Mouse (Mus musculus) adrenal gland, adult (tissue): ENCODE measurements around the gene Ppbp.
A peak's percentile ranks its signal among the peaks of the same experiment; 100 is the strongest.

ENCODE experiments used
- DNase-seq, 2 experiments: peaks; one replicate each; pipeline ENCODE4 v3.0.0; 2022 to 2023; ENCODE audit warnings: low spot score in 1 of 2; ENCODE audit not compliant: inconsistent age in 2 of 2

Ppbp gene

DNA sequence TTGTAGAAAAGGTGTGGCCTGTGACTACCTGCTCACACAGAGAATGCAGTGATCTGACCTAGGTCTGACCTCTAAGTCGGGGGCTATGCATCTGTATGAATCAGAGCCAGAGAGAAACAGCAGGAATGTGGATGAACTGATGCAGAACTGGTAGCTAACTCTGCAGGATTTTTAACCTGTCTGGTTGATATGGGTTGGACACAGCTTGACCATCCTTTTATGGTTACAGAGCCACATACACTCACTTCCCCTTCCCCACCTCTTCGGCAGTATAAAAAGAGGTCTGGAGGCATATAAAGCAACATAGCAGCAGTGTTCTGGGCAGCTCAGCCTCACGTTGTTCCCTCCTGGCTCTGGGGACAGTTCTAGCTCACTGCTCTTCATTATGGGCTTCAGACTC lies at the start of gene Ppbp:
Gene Ppbp, plus strand, starts transcription at position 301 of the 400 bp plus-strand sequence.
- no peak for DNase-seq

DNA sequence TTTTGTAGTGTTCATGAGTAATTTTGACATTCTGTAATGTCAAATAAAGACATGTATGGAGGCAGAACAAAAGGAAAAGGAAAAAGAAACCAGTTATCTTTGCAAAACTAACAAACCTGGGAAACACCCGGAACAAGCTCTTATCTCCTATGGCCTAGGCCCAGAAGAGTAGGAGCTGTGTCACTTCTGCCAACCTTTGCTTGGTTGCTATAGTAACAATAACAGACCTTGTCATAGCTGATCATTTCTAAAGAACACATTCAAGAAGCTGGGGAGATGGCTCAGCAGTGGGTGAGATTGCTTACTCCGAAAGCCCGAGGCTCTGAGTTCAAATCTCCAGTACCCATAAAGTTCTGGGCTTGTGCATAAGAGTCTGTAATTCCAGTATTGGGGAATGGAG lies 45.7 kb upstream of the Ppbp start:
- no peak for DNase-seq

DNA sequence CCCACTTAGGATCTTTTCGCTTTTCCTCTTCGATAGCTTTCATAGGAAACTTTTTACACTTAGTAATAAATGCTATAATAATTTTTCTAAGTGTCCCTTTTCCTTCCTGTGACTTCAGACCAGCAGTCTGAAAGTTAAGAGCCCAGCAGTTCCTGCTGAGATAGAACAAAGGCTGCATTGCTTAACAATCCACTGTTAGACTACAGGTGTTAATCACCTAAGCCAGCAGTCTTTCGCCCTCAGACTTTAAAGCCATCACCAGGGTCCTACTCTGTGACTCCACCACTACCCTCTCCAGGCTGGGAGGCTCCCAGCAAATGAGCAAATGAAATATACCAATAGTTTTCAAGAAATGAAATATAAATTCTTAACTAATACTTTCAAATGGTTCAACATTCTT lies 40.1 kb upstream of the Ppbp start:
- no peak for DNase-seq

DNA sequence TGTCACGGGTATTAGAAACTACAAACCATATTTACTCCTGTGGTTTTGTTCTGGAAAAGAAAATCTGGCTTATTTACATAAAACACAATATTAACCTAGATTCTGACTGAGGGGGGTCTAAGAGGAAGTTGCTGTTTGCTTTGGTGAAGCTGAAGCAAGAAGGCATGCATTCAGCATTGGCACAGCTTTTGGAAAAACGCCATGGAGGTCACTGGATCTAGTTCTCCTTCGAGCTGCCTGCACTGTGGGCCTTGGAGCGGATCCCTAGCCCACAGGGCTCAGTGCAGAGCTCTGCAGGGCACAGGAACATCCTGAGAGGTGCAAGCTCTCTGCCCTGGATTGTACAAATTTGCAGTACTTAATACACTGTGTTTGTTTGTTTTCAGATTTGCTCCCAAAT lies 36.8 kb upstream of the Ppbp start:
- peak in 1 of 2 experiments; percentile 33 for DNase-seq

DNA sequence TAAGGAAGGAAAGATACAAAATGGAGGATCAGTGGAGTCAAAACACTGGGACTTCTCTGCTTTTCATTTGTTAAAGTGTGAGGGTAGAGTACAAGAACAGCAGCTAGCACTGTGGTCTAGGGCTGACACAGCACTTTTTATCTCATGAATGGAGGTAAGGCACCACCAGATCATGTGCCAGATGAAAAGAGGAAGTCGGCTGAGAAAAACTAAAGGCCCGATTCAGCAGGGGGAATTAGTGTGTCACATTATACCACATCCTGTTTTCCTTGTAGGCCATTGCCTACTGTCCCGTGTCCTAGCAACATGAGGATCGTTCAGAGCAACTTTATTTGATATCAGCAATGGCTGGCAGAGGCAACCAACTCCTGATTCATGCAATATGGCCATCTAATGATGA lies 26.3 kb upstream of the Ppbp start:
- no peak for DNase-seq

DNA sequence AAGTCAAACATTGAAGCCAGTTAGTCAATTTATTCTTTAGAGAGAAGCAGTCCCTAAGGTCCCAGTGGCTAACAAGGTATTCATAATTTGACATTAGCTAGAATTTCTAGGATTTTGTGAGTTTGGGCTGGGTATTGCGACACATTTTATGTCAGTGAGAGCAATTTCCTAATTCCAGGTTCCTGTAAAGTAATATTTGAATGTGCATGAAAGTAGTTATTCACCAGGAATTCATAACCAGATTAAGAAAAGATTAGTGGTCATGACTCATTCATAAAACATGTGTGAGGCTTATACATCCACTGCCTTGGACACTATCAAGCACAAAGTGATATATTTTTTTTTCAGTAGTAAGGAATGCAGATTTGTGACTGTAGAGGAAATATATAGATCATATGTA lies 14.4 kb upstream of the Ppbp start:
- no peak for DNase-seq

DNA sequence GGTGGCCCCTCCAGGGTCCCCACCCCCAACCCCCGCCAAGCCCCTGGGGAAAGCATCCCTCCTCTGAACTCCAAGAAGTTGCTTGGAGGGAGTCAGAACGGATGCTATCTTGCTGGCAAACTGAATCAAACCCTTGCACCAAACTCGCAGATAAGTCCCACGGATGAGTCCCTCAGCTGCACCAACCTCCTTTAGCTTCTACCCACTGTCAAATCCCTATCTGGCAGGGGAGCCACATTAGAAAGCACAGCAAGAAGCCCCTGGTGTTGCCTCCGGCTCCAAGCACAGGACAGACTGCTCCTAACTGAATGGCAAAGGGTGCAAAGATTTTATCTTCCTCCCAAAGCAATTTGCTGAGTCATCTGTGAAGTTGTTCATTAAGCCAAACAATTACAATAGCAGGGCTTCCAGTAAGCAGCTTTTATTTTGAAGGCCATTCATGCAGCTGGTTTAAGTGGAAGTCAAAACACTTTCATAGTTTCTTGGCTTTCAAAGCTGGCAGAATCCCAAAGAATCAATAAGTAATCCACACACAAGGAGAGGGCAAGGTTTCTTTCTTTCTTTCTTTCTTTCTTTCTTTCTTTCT lies 10.2 kb upstream of the Ppbp start:
- DNase-seq, result peak in 1 of 2 experiments; percentile 30

DNA sequence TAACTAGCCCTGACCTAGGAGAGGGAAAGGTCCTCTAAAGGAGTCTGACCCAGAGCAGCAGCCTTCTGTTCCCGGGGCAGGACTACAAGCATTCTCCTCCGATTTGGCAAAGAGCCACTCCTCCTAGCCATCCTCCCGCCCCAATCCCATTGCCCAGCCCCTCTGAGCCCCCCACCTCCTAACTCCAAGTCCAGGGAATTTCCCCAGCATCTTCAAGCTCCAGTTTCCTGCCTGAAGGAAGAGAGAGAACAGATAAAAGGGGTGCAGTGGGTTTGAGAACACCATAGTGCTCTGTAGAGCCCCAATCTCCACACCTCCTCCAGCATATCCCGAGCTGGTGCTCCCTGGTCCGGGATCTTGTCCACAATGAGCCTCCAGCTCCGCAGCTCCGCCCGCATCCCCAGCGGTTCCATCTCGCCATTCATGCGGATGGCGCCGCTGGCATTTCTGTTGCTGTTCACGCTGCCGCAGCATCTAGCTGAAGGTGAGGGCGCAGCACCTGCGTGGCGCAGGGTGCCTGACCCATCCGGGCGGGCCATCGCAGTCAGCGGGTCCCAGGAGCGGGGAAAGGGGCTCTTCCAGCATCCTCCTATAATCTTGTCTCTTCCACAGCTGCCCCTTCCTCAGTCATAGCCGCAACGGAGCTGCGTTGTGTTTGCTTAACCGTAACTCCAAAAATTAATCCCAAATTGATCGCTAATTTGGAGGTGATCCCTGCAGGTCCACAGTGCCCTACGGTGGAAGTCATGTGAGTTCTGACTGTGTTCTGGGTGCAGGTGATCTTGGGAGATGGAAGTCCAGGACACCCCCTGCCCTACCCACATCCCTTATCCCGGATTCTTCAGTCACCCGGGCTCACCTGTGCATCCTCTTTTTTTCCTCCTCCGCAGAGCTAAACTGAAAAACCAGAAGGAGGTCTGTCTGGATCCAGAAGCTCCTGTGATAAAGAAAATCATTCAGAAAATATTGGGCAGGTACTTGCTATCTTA lies 8.9 kb upstream of the Ppbp start, which contains the start of gene Cxcl5:
Gene Cxcl5, plus strand, starts transcription at position 284 of the 989 bp plus-strand sequence.
- DNase-seq, result no peak

DNA sequence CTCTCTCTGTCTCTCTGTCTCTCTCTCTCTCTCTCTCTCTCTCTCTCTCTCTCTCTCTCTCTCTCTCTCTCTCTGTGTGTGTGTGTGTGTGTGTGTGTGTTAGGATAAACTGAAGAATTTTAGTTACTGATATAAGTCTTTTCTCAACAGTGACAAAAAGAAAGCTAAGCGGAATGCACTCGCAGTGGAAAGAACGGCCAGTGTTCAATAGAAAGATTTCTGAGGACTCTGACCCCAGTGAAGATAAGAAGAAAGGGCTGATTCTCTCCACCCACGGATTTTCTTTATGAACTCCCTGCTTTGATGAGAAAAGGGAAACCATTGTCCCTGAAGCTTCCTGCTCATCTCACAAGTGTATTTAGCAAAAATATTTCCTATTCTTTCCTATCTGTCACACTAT lies 8.0 kb upstream of the Ppbp start:
- DNase-seq, result no peak

DNA sequence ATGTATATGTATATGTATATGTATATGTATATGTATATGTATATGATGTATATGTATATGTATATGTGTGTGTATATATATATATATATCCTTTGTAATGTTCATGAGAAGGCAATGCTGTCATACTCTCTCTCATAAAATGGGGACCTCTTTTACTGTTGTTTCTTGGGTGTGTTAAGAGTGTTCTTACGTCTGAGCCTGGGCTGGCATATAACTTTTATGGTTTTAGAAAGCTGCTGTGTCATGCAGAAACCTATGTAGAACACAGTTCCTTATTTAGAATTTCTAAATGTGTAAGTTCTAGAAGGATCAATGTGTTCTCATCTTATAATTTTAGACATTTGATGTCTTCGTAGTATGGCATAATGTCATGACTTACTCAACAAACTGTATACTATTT lies 7.5 kb upstream of the Ppbp start:
- DNase-seq, result no peak

DNA sequence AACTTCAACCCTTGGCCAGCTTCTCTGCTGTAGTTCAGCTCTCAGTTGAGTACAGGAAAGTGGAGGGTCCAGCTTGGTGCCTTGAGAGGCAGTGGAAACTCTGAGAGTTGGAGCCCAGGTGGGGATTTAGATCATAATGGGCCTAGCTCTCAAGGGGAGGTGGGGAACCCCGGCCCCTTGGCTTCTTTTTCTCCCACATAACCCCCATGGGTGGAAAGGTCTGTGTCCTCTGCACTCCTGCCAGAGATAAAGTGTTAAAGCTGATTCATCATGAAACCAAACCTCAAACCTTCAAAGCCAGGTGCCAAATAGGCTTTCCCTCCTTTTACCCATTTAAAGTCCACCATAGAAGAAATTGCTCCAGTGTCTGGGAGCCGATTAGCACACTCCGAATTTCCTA lies 6.5 kb upstream of the Ppbp start:
- no peak for DNase-seq

DNA sequence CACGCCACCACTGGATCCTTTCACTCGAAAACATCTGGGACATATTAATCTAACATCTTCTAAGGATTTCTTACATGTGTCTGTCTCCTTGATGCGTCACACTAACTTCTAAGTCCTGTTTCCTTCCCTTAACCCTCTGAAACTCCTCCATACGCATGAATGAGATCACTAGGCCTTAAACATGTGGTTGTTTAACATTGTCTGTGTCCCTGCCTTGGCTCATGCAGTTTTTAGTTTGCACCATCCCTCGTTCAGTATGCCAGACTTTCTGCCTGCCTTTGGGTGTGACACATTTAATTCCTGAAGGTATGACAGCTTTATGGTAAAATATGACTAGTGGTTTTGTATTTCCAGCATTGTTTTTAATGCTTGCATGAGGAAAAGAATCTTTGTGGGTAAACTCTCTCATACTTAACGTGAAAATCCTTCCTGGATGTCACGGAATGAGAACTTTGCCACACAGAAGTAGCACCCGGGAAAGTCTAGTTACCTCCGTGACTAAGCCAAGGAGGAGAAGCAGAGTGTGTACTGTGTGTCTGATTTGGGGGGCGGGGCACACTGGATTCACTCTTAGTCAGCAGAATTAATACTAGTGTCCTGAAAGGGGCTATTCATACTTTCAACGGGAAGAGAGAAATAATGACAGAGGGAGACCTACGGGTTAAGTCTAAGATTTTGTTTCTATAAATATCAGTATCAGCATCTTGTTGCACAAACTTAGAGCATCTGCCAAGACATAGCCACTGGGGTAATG lies 4.2 kb upstream of the Ppbp start:
- no peak for DNase-seq

DNA sequence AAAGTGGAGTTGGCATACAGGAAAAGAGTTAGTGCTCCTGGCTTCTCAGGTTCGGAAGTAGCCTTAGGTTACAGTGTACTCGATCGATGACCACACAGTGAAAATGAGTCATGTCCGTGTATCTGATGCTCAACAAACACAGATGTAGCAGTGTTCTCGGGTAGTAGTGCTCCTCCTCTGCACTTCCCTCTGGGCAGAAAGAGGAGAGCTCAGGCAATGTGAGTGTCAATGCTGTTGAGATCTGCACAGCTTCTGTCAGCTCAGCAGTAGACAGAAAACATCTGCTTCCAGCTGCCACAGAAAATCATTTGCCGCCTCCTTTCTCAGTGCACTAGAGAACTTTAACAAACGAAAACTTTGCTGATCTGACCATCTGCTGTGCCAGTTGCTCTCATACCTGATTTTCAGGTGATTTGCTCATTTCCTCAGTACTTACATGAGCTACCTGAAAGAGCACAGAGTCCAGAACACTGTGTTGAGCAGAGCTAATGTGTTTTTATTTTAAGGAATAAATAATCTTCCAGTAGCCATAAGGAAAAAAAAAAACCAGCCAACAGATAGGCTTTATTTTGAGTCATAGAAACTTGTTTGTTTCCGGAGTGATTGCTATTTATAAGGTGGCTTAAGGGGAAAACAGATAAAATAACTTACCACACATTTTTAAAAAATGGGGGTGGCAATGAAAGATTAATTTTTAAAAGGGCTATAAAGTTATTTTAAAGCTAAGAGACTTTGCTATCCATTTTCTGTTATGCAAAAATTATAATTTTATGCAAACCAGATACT lies 2.3 kb upstream of the Ppbp start:
- no peak for DNase-seq

DNA sequence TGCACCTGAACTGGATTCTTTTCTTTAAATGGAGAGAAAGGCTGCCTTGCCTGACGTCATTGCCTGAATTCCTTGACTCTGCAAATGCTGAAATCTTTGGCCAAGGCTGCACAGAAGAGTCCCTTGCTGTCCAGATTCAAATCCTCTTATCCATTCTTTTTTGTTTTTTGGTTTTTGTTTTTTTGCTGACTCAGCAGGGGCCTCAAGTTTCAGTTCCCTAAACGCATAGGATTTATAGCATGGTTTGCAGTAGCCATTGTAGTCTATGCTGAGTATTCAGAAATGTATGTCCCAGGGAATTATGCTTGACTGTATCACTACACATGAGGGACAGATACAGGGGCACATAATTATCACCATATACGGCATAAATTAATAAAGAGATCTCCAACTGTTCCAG lies 3.1 kb downstream of the Ppbp start:
- no peak for DNase-seq

DNA sequence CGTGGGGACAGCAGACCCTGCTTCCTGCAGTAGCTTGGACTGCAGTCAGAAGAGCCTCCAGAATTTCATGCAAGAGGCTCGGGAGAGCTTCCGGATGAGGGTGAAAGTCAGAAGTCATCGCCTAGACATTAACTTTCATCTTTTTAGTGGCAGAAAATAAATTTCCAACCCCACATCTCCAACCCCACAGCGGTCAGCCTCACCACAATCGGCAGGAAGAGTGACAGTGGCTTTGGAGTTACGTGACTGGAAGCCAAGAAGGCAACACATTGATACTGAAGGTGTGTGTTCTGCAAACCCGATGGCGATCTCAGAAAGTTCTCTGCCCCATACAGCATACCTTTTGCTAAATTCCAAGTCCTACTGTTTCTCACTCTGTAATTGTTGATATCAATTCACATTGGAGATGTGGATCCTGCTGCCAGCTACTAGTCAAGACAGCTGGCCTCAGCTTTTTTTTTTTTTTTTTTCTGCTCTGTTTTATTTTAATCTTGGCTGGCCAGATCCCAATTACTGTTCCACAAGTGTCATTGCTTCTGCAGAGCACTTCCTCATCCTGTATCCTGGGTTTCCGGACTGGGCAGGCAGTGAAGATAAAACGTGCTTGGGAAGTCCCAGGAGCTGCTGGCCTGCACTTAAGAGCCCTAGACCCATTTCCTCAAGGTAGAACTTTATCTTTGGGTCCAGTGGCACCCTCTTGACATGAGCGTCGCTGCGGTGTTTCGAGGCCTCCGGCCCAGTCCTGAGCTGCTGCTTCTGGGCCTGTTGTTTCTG lies 3.7 kb downstream of the Ppbp start, which contains the start of gene Pf4:
Gene Pf4, plus strand, starts transcription at position 556 of the 774 bp plus-strand sequence.
- peak; percentile 27 to 51 for DNase-seq

DNA sequence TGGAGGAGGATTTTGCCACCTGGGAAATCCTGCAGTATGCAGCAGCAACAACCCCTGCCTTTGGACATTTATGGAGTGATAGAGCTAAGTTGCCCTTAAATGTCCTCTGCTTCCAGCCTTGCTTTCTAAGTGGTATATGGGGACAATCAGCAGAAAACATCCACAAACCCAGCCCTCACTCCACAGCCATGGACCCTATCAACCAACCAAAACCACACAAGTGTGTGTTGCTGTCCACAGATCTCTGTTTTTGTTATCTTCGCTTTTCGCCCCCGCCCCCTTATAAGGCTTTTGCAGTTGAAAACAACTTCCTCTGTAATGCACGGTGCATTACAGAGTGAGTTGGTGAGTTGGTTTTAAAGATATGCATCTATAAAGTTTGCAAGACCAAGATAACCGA lies 7.2 kb downstream of the Ppbp start:
- no peak for DNase-seq

DNA sequence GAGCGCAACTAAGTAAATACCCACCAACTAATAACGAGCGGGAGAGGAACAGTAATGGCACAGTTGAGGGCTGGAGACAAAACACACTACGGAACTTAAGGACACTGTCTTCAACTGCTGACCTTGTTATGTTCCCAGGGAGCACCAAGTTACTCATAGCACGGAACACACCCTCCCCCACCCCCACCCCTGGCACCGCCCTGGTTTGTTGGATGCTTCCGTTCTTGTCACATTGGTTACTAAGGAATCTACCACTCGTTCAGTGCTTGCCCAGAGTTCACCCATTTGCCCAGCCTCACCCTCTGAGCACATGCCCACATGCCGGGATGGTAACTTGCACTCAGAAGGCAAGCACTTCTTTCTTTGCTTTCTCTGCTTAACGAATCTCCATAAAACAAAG lies 9.3 kb downstream of the Ppbp start:
- no peak for DNase-seq

DNA sequence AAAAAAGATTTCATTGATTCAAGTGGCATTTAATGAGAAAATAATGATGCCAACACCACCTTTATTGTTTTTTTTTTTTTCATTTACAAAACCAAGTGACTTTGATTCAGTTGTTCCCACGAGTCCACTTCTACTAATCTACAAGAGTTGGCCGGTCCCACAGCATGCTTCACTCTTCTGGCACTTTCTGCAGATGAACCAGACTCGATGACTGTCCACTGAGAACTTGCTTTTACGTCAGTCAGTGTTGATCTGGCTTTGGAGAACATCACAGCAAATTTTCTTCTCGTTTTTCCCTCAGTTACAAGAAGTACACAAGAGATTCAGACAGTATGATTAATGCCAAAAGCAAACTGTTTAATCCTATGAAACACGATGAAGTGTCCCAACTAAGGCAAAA lies 10.5 kb downstream of the Ppbp start:
- DNase-seq, result no peak

DNA sequence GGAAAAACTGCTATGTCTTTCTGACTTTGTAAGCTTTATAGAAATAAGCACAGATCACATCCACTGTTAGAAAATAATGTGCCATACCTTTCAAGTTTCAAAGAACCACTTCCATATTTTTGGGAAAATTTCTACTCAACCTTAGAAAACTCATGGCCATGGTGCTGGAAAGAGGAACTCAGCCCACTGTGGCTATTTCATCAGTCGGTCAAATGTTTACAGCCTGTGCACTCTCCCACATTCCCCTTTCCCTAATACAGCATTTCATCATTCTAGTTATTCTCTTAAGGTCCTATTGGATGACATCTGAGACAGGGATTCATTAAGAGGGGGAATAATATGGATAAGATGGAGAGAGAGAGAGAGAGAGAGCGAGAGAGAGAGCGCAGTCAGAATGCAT lies 15.4 kb downstream of the Ppbp start:
- no peak for DNase-seq
